Mouse (Mus musculus) megakaryocyte-erythroid progenitor cell, adult 5-6 weeks (primary cell): Measurements from ENCODE around the gene Mxd4. TPM values are rescaled to one million over a fixed set of nuclear protein-coding genes. Genes with fewer than 3 reads are reported as not detected.
A peak's percentile ranks its signal among the peaks of the same experiment; 100 is the strongest.

ENCODE experiments used
- ATAC-seq: replicated peaks from 2 replicates; pipeline ENCODE4 v1.8.0; 2016; ENCODE audit warnings: mild to moderate bottlenecking, inconsistent platforms; ENCODE audit not compliant: severe bottlenecking, poor library complexity, low FRiP score, low TSS enrichment
- total RNA-seq, 2 experiments: library from RNA; stranded (forward) in 1 of 2; stranded (reverse) in 1 of 2; fragments of 200-1000, 215-1000 nt in 1 of 2; fragments of >200 nt in 1 of 2; fragmentation: Nextera tagmentation in 1 of 2; gene quantifications; 2 replicates each; pipeline ENCODE4 v1.2.3; 2014 to 2017

The Mxd4 gene
- total RNA-seq, 2 experiments from 2014 or later = 9.5 to 34.4 TPM

DNA sequence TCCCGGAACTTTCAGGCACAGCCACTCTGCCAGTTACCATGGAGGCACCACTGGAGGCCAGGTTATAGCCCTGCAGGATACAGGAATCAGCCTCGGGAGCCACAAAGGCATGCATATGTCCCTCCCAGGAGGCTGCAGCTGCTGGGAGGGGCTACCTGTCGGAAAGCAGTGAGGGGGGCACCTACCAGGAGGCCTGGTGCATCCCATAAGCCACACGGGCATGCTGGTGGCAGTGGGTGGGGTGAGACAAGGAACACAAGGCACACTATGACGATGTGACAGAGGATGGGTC is 12.2 kb downstream of the Mxd4 start:
- no peak for ATAC-seq

DNA sequence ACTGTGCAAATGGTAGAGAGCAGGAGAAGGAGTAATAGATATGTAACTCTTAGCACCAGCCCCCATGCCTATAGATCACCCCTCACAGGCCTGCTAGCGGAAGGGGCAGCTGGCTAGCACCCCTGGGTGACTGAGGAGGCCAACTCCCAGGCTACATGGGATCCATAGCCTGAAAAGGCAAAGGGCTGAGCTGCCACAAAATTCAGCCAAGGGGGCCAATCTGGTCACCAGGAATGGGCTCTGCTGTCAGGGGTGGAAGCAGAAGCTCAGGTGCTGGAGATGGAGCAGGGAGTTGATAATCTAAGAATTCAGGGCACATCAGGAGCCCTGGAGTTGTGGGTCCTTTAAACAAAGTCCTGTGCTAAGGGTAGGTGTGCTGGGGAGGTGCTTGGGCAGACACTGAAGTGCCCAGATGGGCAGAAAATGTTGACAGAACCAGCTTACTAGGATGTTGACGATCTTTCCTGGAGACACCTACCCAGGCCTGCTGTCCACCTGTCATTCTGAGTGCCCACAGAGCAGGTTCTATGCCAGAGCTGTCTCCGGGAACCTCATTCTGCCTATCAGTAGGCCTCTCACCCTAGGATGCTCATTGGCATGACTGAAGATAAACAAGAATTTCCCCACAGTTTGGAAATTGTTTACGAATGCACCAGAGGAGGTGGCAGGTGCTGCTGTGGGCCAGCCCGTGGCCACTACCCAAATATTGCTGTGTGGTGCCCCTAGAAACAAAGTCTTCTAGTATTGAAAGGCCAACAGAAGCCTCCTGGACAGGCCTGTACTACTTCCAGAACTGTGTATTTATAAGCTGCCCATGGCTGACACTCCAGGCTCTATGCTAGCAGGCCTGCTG is 12.7 kb downstream of the Mxd4 start:
- no peak for ATAC-seq

DNA sequence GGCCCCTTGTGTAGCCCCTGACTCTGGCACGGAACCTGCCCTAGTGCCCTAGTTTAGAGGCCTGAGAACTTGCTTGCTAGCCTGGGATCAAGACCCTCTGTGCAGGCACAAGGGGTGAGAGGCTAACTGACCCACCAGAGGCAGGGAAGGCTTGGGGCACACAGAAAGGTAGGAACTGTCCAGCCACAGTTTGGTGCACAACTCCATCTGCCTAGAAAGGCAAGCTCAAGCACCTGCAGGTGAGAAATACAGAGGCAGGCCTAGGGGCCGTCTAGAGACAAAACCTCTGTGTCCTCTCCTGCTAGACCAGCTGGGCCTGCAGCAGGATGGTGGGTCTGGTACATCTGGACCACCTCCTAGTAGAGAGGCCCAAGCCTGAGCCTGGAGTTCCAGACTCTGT is 13.5 kb downstream of the Mxd4 start:
- ATAC-seq = no peak

DNA sequence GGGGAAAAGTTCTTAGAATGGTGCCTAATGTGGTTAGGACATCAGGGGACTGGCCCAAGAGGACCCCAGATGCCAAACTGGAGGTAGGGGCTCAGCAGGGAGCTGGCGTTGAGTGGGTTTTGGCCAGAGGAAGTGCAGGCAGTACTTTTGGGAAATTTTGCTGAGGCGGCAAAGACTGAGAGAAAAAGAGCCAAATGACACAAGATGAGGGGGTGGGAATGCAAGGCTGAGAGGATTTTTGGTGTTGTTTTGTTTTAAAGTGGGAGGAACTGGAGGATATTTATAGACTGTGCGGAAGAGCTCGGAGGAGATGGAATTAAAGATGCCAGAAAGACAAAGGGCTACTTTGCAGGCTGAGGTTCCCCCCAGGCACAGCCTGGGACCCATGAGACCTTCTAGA is 16.8 kb downstream of the Mxd4 start:
- no peak for ATAC-seq

DNA sequence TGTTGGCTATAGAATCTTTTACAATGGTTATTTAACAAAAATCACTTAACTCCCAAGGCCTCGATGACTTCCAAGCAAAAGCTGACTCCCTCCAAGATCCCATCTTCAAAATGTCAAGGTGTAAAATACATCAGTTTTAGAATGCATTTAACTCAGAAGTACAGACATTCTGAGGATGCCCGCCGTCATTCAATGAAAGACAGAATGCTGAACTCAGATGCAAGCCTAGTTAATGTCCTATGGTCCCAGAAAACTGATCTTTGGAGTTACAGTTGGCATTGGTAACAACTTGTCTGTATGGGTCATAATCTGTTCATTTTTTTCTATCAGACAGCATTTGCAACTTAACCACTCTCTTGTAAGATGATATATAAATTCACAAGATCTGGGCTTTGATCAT is 17.6 kb downstream of the Mxd4 start:
- ATAC-seq = no peak

DNA sequence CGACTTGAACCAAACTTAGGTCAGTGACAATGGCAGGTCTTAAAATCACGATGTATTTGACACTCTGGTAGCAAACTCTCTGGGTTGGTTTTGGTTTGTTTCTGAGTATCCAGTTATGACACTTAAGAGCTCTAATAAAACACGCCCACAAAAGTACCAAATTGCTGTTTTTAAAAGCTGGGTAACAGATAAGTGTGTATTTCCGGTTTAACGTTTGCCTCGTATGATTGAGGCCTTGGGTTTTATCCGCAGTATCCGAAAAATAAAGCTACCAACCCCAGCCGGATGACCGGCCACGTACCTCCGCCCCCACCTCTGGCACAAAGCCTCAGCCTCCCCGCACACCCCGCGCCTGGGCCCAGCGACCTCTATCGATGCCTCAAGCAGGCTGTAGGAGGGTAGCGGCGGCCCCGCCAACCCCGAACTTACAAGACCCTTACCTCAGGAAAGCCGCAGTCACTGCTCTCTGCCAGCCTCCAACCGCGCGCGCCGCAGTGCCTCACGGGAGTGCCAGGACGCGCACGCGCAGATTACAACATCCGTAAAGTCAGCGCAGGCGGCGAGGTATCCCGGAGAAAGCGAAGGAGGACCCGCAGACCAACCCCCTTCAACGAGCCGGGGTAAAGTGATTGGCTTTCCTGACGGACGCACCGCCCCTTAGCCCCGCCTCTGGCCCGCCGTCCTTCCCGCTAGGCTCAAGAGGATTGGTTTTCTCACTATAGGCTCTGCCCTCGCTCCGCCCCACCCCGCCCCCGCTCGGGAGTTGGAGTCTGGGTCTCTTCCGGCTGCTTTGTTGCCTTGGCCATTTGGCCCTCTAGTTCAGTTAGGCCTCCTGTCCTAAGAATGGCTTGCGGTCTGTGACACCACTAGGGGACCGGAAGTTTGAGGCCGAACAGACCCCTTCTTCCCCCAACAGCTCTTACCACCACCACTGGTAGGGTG is 18.3 kb downstream of the Mxd4 start, which contains the start of the genes Poln and Haus3:
Gene Poln, minus strand, starts transcription at position 499 of the 942 bp plus-strand sequence.
Gene Haus3, minus strand, starts transcription at position 578 of the 942 bp plus-strand sequence.
- peak; percentile 98 for ATAC-seq

DNA sequence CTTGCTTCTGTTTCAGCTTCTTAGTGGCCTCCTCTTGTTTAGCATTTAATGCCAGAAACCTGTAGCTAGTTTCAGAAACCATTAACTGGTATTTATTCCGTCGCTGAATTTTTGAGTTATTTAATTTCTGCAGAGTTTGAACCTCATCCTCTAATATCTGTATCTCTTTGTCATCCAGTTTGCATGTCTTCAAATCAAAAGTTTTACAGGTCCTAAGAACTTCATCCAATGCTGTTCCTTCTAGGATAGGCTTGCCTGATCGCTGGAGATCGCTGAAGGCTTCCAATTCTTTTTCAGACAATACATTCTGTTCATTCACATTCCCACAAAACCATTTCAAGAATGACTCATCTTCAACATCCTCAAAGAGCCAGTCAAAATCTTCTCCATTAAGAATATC is 19.7 kb downstream of the Mxd4 start:
- no peak for ATAC-seq

DNA sequence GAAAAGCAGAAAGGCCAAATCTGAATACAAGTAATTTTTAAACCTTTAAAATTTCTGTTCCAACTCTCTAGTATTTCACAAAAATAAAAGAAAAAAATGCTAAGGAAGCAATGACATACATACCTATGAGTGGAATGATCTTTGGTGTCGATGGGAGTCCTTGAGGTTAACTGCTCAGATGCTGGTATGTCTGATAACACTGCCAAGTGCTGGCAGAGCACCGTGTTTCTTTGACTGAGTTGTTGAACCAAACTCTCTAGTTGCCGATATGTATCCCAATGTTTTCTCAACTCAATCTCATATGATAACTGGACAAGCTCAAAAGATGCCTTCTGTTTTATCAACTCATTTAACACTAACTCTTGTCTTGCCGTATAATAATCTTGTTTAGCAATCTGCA is 21.7 kb downstream of the Mxd4 start:
- ATAC-seq = 0 out of 2 replicates have a peak, but pooled peaks have one; percentile 32

DNA sequence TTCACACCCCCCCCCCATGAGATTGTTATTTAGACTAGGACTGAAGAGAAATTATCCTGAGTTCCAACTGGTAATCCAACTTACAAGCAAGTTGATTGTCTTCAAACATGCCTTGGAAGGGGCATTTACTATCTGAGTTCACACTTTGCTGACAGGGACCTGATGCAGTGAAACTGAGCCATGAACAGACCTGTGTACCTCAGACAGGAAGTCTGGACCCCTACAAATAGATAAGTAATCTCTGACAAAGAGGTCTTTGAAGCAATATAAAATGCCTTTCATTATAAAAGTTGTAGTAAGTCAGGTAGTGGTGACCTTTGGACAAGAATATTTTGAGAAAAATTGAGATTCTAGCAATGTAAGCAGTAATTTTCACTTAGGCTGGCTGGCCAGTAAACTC is 39.0 kb downstream of the Mxd4 start:
- ATAC-seq = no peak

DNA sequence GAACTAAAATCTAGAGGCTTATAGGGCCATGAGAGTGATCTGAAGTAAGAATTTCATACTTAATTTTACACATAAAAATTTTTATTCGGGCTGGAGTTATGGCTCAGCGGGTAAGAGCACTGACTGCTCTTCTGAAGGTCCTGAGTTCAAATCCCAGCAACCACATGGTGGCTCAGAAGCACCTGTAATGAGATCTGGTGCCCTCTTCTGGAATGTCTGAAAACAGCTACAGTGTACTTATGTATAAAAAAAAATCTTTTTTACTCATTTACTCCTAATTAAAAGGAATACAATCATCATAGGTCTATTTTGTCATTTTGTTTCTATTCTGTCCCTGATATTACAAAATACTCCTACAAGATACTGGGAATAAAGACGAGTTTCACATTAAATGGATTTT is 40.0 kb downstream of the Mxd4 start:
- no peak for ATAC-seq

DNA sequence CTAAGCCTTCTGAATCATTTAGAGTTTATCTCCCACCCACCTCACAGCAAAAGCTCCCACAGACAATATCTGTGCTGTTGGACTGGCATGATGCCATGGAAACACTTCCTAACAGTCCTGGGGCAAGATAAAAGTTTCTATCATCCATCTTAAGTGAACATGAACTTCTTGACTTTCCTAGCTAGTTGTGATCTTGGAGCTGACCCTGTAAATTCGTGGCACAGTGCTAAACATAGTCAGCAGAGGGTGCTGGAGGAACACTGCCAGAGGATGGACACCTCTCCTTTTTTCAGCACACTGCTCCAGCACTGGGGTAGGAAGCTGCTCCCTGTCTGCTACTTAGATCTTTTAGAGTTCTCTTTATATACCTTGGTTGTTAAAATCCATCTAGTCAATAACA is 47.8 kb downstream of the Mxd4 start:
- peak; percentile 82 for ATAC-seq

DNA sequence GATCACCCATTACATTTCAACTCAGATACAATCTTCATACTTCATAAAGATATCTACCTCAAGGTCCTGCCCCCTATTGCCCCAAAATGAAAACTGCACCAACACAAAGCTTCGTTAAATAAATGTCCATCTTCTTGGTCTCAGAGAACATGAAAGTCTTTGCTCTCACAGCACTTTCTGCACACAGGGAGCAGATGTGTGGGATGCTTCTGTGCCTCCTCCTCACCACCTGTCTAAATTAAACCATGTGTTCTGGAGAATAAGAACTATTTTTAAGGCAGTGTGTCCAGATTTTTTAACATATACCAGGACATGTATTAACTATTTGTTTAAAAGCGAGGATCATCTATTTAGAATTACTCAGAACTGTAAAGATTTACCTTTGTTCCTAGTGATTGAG is 54.8 kb downstream of the Mxd4 start:
- no peak for ATAC-seq

DNA sequence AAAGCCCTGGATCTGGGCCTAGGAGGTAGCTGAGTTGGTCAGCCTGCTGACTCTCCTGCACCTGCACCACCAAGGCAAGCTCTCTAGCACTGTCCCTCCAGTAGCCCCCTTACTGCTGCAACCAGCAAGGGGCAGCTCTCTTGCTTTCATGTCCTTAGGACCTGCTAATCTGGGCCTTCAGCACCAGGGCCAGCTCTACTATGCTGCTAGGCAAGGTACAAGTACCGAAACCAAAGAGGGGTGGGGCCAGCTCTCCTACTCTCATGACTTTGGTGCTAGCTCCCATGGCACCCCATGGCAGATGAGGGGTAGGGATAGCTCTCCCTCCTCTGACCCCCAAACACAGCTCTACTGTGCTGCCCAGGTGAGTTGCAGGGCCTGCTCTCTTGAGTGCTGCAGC is 63.4 kb downstream of the Mxd4 start:
- 0 out of 2 replicates have a peak, but pooled peaks have one; percentile 37 for ATAC-seq

Other genes with a start within 250 kb of the Mxd4 start
- not detected in 2 replicates for gene Gm1673, start 204.3 kb downstream of the Mxd4 start, total RNA-seq (2014; fragmentation: Nextera tagmentation)
- not detected in 2 replicates for gene Gm1673, start 204.3 kb downstream of the Mxd4 start, total RNA-seq (2017)
- not detected in 2 replicates for gene Nat8l, start 191.7 kb downstream of the Mxd4 start, total RNA-seq (2014; fragmentation: Nextera tagmentation)
- 0.23 TPM in 1 of 2 replicates, not detected in the other for gene Nat8l, start 191.7 kb downstream of the Mxd4 start, total RNA-seq (2017)
- gene Poln, start 18.3 kb downstream of the Mxd4 start, total RNA-seq (2014; fragmentation: Nextera tagmentation) = 0.26 and 3.1 TPM in 2 replicates
- 2.6 and 6.3 TPM in 2 replicates for gene Poln, start 18.3 kb downstream of the Mxd4 start, total RNA-seq (2017)
- gene Haus3, start 18.2 kb downstream of the Mxd4 start, total RNA-seq (2014; fragmentation: Nextera tagmentation) = 45.3 and 52.4 TPM in 2 replicates
- gene Haus3, start 18.2 kb downstream of the Mxd4 start, total RNA-seq (2017) = 83.0 and 139 TPM in 2 replicates
- gene Zfyve28, start 100.7 kb upstream of the Mxd4 start, total RNA-seq (2014; fragmentation: Nextera tagmentation) = not detected in 2 replicates
- gene Zfyve28, start 100.7 kb upstream of the Mxd4 start, total RNA-seq (2017) = not detected in 2 replicates
- gene Cfap99, start 100.9 kb upstream of the Mxd4 start, total RNA-seq (2014; fragmentation: Nextera tagmentation) = not detected in 2 replicates
- gene Cfap99, start 100.9 kb upstream of the Mxd4 start, total RNA-seq (2017) = not detected in 2 replicates
- gene Rnf4, start 148.6 kb upstream of the Mxd4 start, total RNA-seq (2014; fragmentation: Nextera tagmentation) = 116 and 123 TPM in 2 replicates
- 112 and 149 TPM in 2 replicates for gene Rnf4, start 148.6 kb upstream of the Mxd4 start, total RNA-seq (2017)
- 33.6 and 42.2 TPM in 2 replicates for gene Fam193a, start 182.2 kb upstream of the Mxd4 start, total RNA-seq (2014; fragmentation: Nextera tagmentation)
- gene Fam193a, start 182.2 kb upstream of the Mxd4 start, total RNA-seq (2017) = 20.1 and 45.7 TPM in 2 replicates